In the genomic region with DNA sequence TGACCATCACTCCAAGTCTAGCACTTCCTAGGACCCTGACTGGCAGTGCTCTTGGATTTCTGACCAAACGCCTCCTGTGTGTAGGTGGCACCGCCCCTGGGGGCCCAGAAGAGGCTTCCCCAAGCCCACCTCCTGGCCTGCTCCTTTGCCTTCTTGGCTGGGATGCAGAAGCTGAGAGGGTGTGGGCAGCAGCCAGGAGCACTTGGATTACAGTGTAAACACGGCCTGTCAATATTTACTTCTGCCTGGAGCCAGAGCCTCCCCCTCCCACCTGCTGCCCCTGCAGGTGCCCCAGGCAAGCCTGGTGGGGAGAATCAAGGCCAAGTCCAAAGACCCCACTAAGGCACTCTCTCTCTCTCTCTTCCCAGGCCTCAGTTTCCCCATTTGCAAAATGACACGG, we compare ENCODE assay signal across 9 mouse cellular contexts. TPM values are rescaled to one million over a fixed set of nuclear protein-coding genes. Genes with fewer than 3 reads are reported as not detected.
DNase-seq lines count a peak whose midpoint lies in the region; ATAC-seq and TF ChIP-seq lines count a peak whose summit lies in the region.
"Had no signal": no experiment of that assay in that cellular context is flagged by ENCODE, and none has a peak within 500 bp of the region (broad histone marks: within the 10 kb centered on the region; RNA-seq: fewer than 3 reads in every experiment).

No protein-coding gene starts in this region.

- no peak for ATAC-seq in heart, embryonic 15.5 days (replicated peaks; ENCODE audit: insufficient number of reproducible peaks, insufficient read depth, low FRiP score, low read depth)
- no peak for ATAC-seq in embryonic facial prominence, embryonic 14.5 days (ENCODE audit: low read depth)
- peak; percentile 69 for ATAC-seq in lung, postnatal 0 days
- ATAC-seq: CD4-positive, CD25-positive, alpha-beta regulatory T cell, adult 4 months had no signal

- no peak for TF ChIP-seq CTCF in lung, postnatal 0 days (IDR thresholded peaks at IDR 0.05)

- no peak overlapping the region for H3K4me2 ChIP-seq in heart, embryonic 15.5 days
- H3K4me2 ChIP-seq in embryonic facial prominence, embryonic 14.5 days (ENCODE audit: low read depth, low read length): no peak overlapping the region
- H3K4me2 ChIP-seq in lung, postnatal 0 days (replicated peaks; ENCODE audit: low read depth, low read length): no peak overlapping the region

- peaks cover 58% of the 10 kb centered on the region for H3K4me1 ChIP-seq in heart, embryonic 15.5 days (replicated peaks)
- peaks cover 67% of the 10 kb centered on the region for H3K4me1 ChIP-seq in embryonic facial prominence, embryonic 14.5 days (ENCODE audit: control insufficient read depth, insufficient read depth, low read length)
- H3K4me1 ChIP-seq in lung, postnatal 0 days (ENCODE audit: insufficient read depth, low read depth, low read length): peaks cover 29% of the 10 kb centered on the region; the same call in 1 of the 2 replicates

- H3K9ac ChIP-seq in heart, embryonic 15.5 days: no peak overlapping the region
- H3K9ac ChIP-seq in embryonic facial prominence, embryonic 14.5 days (ENCODE audit: low read depth, low read length): no peak overlapping the region
- H3K9ac ChIP-seq in lung, postnatal 0 days (replicated peaks; ENCODE audit: low read depth): no peak overlapping the region

- H3K27me3 ChIP-seq in heart, embryonic 15.5 days: 0 out of 2 replicates have a peak, but pooled peaks cover 8% of the 10 kb centered on the region
- no peaks in the 10 kb centered on the region for H3K27me3 ChIP-seq in embryonic facial prominence, embryonic 14.5 days (replicated peaks; ENCODE audit: control insufficient read depth, insufficient read depth, low read length)
- no peaks in the 10 kb centered on the region for H3K27me3 ChIP-seq in lung, postnatal 0 days (replicated peaks; ENCODE audit: insufficient read depth, low read length)

- H3K36me3 ChIP-seq in heart, embryonic 15.5 days: no peaks in the 10 kb centered on the region
- H3K36me3 ChIP-seq in embryonic facial prominence, embryonic 14.5 days (ENCODE audit: control insufficient read depth, insufficient read depth, low read length): no peaks in the 10 kb centered on the region
- H3K36me3 ChIP-seq in lung, postnatal 0 days (ENCODE audit: insufficient read depth, low read length): no peaks in the 10 kb centered on the region

- no peak for DNase-seq in heart, adult 18-20 months
- DNase-seq in embryonic facial prominence, embryonic 14.5 days (ENCODE audit: low spot score): no peak
- peak; percentile 70 for DNase-seq in kidney, postnatal 14 days
- peak; percentile 83 for DNase-seq in lung, postnatal 0 days (ENCODE audit: low spot score)
- DNase-seq in thymus, postnatal 0 days (ENCODE audit: low spot score): no peak
- DNase-seq in layer of hippocampus, adult 9-11 months: no peak
- DNase-seq in thymus, postnatal 4 days: no peak

- TF ChIP-seq EP300 in lung, postnatal 0 days (IDR thresholded peaks at IDR 0.05): 0 out of 2 replicates have a peak, but pooled peaks have one; percentile 19

- 53% methylated on average over 4 of the region's 4 CpGs for WGBS in heart, embryonic 15.5 days
- WGBS in embryonic facial prominence, embryonic 14.5 days: 53% methylated on average over 4 of the region's 4 CpGs
- WGBS in lung, postnatal 0 days: 23% methylated on average over 4 of the region's 4 CpGs

- H3K27ac ChIP-seq in heart, embryonic 15.5 days: 0 out of 2 replicates have a peak overlapping the region, but pooled peaks have one; percentile 7
- peak overlapping the region; percentile 15; the same call in 1 of the 2 replicates for H3K27ac ChIP-seq in embryonic facial prominence, embryonic 14.5 days (replicated peaks; ENCODE audit: low read depth, low read length)
- peak overlapping the region; percentile 52 for H3K27ac ChIP-seq in lung, postnatal 0 days (ENCODE audit: low read length)

- no peak overlapping the region for H3K4me3 ChIP-seq in heart, embryonic 15.5 days
- no peak overlapping the region for H3K4me3 ChIP-seq in embryonic facial prominence, embryonic 14.5 days (ENCODE audit: low read depth, low read length)
- H3K4me3 ChIP-seq in lung, postnatal 0 days (ENCODE audit: low read depth, low read length): no peak overlapping the region

- H3K9me3 ChIP-seq in heart, embryonic 15.5 days (replicated peaks): no peaks in the 10 kb centered on the region
- no peaks in the 10 kb centered on the region for H3K9me3 ChIP-seq in embryonic facial prominence, embryonic 14.5 days (ENCODE audit: control insufficient read depth, low read length)
- no peaks in the 10 kb centered on the region for H3K9me3 ChIP-seq in lung, postnatal 0 days (ENCODE audit: low read length)

RNA-seq across cellular contexts. Expression of a gene that starts 5.2 kb away (rescaled TPM):
- 51.3 and 77.2 TPM in 2 replicates for polyA plus RNA-seq in heart, embryonic 15.5 days (2015; fragmentation: Nextera tagmentation; extraction: Ambion mirVana)
- 100 to 1,000 TPM; 105 to 121 TPM for total RNA-seq in heart, adult 18-20 months (2021)
- 57.8 and 62.1 TPM in 2 replicates for polyA plus RNA-seq in embryonic facial prominence, embryonic 14.5 days (2014; fragmentation: Nextera tagmentation; extraction: Ambion mirVana)
- polyA plus RNA-seq in lung, postnatal 0 days (2015; fragmentation: Nextera tagmentation; extraction: Ambion mirVana): 65.7 and 80.9 TPM in 2 replicates
- polyA plus RNA-seq in thymus, postnatal 0 days (2015; fragmentation: Nextera tagmentation; extraction: Ambion mirVana): 14.6 and 18.3 TPM in 2 replicates

Comparison
In these comparisons a context has a peak if more than half of its experiments do, and no peak if none do; other contexts are left out.
1. DNase-seq: peak in kidney, postnatal 14 days (single experiment) and lung, postnatal 0 days (single experiment); none in heart, adult 18-20 months (0 of 2), embryonic facial prominence, embryonic 14.5 days (single experiment), thymus, postnatal 0 days (single experiment), layer of hippocampus, adult 9-11 months (single experiment) and thymus, postnatal 4 days (single experiment).
2. Peak in every context shown above with its lines, with median percentiles within 50 percentile points of each other: H3K27ac ChIP-seq.